Mouse (Mus musculus): Measurements from ENCODE around the gene Sertad2.
A peak's percentile ranks its signal among the peaks of the same experiment; 100 is the strongest.

The Sertad2 gene

GRCm38 (mm10) chr11:20646986-20647726 is 104.1 kb downstream of the Sertad2 start:
- no peak for DNase-seq

DNA sequence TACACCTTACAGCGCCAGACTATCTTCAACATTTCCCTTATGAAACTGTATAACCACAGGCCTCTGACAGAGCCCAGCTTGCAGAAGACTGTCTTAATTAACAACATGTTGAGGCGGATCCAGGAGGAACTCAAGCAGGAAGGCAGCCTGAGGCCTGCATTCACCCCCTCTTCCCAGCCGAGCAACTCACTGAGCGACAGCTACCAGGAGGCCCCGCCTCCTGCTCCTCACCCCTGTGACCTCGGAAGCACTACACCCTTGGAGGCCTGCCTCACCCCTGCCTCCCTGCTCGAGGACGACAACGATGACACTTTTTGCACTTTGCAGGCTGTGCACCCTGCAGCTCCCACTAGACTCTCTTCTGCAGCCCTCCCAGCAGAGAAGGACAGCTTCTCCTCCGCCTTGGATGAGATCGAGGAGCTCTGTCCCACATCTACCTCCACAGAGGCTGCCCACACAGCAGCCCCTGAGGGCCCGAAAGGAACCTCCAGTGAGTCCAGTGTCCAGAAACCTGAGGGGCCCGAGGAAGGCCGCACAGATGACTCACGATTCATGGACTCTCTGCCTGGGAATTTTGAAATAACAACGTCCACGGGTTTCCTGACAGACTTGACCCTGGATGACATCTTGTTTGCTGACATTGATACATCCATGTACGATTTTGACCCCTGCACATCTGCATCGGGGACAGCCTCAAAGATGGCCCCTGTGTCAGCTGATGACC is 105.0 kb downstream of the Sertad2 start:
- DNase-seq = no peak

GRCm38 (mm10) chr11:20649477-20649876 is 106.4 kb downstream of the Sertad2 start:
- no peak for DNase-seq

DNA sequence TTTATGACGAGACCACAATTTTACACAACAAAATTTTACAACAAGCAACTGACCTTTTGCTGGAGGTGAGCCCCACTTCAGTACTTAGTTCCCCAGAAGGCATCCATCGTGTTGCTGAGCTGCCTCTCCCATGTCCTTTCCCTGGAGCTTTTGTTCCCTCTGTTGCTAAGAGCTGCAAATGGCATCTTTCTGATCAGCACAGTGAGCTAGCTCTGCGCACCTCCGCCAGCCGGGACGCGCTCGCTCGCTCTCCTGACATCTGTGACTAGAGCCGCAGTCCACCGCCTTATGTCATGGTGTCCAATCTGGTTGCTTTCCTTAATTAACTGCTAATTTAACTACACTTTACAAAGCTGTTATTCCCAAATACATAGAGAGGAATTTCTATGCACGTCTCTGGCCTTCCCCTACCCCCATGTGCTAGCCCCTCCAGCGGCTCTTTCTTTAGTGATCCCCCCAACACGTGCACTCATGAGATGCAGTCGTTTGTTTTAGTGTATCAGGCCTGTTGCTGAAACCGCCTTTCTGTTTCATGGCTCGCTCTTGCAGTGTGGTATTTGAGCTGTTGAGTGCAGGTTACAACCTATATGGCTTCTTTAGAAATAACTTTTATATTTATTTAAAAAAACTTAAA is 107.1 kb downstream of the Sertad2 start:
- DNase-seq = no peak

- DNase-seq = no peak
These were observed 108.1 kb downstream of the Sertad2 start for GRCm38 (mm10) chr11:20651166-20651565.

- peak; percentile 55 for DNase-seq
These were observed 113.0 kb downstream of the Sertad2 start for GRCm38 (mm10) chr11:20655795-20656710.

DNA sequence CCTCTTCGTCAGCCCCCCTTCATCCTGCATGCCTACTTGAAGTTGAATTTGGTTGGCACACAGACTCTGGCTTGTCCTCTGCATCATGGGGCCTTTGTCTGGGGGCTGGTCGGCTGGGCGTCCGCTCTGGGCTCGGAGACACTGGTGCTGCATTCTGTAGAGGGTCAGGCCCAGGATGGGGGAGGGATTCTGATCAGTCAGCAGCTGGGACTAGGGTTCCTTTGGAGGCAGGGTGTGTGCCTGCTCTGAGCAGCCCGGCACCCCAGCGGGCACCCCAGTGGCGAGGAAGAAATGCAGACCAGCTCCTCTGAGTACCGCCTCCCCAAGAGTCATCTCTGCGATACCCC is 113.6 kb downstream of the Sertad2 start:
- no peak for DNase-seq

- DNase-seq = no peak
These were observed 116.0 kb downstream of the Sertad2 start for GRCm38 (mm10) chr11:20659094-20659493.

DNA sequence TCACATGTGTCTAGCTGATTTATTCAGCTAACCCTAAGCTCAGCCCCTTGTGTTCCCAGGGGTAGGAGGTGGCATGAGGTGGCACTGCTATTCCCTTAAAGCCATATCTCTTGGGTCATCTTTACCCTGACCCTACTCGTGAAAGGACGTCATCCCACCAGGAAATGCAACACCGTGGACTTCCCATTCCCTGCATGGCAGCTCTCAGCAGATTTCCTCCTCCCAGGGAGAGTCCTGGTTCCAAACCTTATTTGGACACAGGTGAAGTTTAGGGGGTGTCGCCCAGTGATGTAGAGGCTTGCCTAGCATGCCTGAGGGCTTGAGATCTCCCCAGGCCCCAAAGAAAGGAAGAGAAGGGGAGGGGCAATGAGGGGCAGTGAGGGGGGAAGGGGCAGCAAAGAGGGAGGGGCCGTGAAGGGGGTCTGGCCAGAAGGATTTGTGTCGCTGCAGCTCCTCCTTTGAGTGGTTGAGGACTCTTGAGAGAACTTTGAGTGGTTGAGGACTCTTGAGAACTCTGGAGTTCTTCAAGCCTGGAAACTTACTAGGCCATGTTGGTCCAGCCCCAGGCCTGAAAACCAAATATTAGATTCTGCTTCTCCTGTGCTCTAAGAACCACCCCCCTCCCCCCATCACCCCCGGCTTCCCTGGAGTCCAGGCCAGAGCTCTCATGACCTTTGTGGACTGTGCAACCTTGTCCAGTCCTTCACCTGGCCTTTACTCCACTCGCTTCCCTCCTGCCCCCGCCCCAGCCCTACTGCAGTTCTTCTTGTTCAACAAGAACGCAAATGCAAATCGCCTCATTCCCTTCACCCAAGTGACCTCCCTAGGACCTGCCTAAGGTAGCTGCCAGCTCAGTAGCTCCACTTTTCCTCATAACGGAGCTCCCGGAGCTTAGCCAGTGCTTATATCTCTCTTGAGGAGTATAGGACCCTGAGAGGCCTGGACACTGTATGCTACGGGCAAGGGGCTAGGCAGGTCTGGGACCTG is 117.4 kb downstream of the Sertad2 start:
- no peak for DNase-seq

GRCm38 (mm10) chr11:20661652-20662051 is 118.6 kb downstream of the Sertad2 start:
- no peak for DNase-seq

DNA sequence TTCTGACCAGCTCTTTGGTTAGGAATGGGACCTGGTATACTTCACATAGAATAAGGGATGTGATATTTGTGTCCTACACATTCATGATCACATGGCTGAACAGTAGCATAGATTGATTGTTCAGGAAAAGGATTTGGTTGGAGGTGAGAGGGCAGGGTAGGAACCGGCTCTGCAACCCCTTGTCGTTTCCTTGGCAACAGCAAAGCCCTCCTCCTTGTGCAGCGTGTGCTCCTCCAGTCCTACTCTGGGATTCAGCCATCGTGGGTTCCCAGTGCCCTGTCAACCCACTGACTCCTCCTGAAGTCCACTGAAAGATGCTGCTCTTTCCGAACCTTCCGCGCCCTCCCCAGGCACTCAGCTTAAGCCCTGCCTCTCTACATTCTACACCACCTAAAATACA is 119.8 kb downstream of the Sertad2 start:
- DNase-seq = no peak

DNA sequence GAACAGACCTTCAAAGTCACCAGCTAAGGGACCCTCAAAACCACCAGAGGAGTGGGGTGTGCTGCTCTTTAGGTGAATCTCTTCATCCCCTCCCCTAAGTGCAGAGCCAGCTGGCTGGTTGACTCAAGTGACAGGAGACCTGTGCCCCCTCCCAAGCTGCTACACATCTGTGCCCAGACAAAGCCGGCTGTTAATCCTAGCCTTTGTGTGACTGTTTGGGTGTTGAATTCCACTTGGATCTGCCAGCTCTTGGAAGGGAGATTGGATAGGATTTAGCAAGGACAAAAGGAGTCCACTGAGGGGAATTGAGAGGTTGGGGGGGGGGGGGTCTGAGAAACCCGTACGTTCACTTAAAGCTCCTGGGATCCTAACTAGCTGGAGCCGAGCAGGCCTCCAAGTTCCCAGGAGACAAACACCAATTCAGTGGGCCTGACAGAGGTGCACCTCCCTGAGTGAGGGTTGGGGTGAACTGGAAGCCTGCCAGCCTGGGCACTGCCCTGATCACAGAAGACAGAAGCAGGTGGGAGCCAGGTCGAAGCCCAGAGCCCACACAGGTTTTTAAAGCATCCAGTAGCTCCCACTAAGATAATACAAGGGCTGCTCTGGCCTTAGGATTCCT is 120.6 kb downstream of the Sertad2 start:
- no peak for DNase-seq

DNA sequence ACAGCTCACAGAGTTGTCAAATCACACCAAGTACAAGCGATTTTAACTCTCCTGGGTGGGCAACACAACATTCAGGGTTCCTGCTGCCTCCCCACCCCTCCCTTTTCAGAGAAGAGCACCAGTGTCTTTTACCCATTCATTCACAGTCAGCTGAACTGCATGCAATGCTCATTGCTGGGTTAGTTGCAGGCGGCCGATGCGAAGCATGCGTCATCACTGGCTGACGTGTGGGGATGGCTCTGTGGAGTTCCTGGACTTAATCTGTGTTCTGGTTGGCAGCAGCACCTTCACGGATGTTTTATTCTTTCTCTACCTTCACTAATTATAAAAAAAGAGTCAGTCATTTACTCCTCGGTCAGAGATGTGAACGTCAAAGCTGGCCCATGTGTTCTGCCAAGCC is 121.8 kb downstream of the Sertad2 start:
- peak; percentile 32 for DNase-seq

DNA sequence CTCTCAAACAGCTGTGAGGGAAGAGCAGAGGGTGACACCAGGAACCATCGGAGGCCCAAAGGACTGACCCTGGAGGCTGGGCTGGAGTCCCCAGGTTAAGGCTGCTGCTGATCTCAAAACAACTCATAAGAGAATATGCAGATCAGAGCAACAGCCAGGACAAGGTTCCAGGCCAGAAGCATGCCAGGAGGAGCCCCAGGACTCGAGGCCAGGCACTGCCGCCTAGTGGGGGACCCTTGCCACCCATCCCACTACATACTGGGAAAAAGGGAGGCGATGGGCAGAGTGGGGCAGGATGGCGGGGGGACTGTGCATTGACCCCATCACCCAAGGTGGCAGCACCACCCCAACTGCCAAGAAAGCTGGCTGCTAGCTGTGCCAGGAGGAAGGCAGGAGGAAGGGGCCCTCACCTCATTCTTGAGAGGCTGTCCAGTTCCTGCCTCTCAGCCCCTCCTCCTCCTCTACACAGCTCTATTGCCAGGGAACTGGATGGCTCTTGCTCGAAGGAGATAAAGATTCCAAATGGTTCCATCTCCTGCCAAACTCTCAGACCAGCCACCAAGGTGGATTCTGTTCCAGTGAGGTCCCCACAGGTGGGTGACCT is 128.8 kb downstream of the Sertad2 start:
- no peak for DNase-seq

GRCm38 (mm10) chr11:20672513-20672912 is 129.5 kb downstream of the Sertad2 start:
- DNase-seq = no peak

DNA sequence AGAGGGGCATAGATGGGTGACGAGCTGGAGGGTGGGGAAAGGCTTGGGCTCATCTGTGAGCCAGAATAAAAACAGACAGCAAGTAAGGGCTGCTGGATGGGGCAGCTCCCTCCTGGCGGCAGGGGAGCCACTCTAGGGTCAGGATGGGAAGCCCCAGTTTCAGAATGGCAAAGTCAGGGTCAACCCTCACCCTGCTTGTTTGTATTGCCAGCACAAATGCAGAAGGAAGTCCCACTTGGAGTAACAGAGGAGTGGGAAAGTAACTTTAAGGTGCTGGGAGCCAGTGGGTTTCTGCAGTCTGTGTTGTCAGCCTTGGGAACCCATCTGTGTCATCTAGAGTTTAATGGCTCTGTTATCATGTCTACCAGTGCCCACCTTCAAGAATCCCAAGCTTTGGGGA is 136.3 kb downstream of the Sertad2 start:
- DNase-seq = no peak

- DNase-seq = no peak
These were observed 137.7 kb downstream of the Sertad2 start for GRCm38 (mm10) chr11:20680781-20681180.

DNA sequence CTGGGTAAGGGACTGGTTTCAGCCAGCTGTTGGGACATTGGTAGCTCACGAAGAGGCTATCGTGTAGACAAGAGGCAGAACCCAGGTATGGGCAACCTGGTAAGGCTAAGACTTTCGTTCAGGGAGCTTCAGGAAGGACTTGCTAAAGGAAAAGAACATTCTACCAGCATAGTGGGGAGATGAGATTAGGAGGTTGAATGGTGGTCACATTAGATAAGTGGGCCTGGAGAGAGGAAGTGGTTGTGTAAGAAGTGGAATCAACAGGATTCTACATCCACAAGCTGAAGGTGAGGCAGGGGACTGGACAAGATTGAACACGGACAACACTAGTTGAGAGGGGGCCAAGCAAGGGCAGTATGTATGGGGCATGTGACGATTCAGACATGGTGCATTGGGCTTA is 138.6 kb downstream of the Sertad2 start:
- no peak for DNase-seq

DNA sequence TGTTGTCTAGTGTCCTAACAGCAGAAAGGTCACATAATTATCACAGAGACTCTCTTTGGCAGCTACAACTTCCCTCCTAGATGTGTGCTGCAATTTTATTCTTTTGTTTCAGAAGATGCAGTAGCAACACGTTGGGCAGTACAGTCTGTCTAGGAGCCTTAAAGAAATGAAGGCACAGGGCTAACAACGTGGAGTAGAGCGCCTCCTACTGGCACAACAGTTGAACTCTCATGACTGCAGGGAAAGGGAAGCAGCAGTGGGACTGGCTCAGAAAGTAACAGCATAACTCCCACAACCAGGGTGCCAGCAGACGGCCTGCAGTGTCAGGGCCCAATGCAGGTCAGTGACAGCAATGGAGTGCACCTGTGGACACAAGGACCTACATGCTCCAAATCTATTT is 147.9 kb downstream of the Sertad2 start:
- peak; percentile 34 for DNase-seq
